Mouse (Mus musculus) kidney, embryonic 16.5 days (tissue): Measurements from ENCODE around the gene Gm48552. TPM values are rescaled to one million over a fixed set of nuclear protein-coding genes. Genes with fewer than 3 reads are reported as not detected.
A peak's percentile ranks its signal among the peaks of the same experiment; 100 is the strongest.

Experiments
- ATAC-seq: fragments of 200-750 bp; cut with Nextera tagmentation; 2 replicates; pipeline ENCODE4 v1.8.0; 2017; ENCODE audit warnings: moderate TSS enrichment; ENCODE audit not compliant: low FRiP score, low TSS enrichment
- H3K27ac ChIP-seq: fragments of 300-500 bp; sonication (generic); 2 replicates; pipeline ENCODE4 v1.5.1; 2014; ENCODE audit warnings: low read length
- H3K27me3 ChIP-seq: fragments of 300-500 bp; sonication (generic); 2 replicates; pipeline ENCODE4 v1.6.1; 2014; ENCODE audit warnings: low read length, control low read depth, mixed read lengths; ENCODE audit not compliant: insufficient read depth
- H3K36me3 ChIP-seq: fragments of 300-500 bp; sonication (generic); 2 replicates; pipeline ENCODE4 v1.6.1; 2014; ENCODE audit warnings: low read length, control low read depth, mixed read lengths; ENCODE audit not compliant: insufficient read depth
- H3K4me1 ChIP-seq: fragments of 300-500 bp; sonication (generic); 2 replicates; pipeline ENCODE4 v1.6.1; 2014; ENCODE audit warnings: low read length, control low read depth, mixed read lengths; ENCODE audit not compliant: insufficient read depth
- H3K4me2 ChIP-seq: fragments of 300-500 bp; sonication (generic); replicated peaks from 2 replicates; pipeline ENCODE4 v1.6.1; 2014; ENCODE audit warnings: low read depth, low read length
- H3K4me3 ChIP-seq: fragments of 300-500 bp; sonication (generic); 2 replicates; pipeline ENCODE4 v1.5.1; 2014; ENCODE audit warnings: mild to moderate bottlenecking, low read length
- H3K9ac ChIP-seq: fragments of 300-500 bp; sonication (generic); replicated peaks from 2 replicates; pipeline ENCODE4 v1.6.1; 2014; ENCODE audit warnings: low read length
- H3K9me3 ChIP-seq: fragments of 300-500 bp; sonication (generic); 2 replicates; pipeline ENCODE4 v1.6.1; 2016; ENCODE audit warnings: low read length, control low read depth
- WGBS: fragments of 180-500 bp; shearing (Covaris S2); extraction: QIAGEN DNeasy Blood & Tissue Kit; methylation state at CpG from one replicate; pipeline ENCODE4 v1.1.7; 2014; 5-methylcytosine and 5-hydroxymethylcytosine counted together
- polyA plus RNA-seq: library from polyadenylated mRNA; unstranded; fragments of >200 nt; fragmentation: Nextera tagmentation; extraction: Ambion mirVana; gene quantifications from 2 replicates; pipeline ENCODE4 v1.2.1, GENCODE M21; 2015

Gm48552 gene
- polyA plus RNA-seq, 1 experiment from 2014 or later = 1.4 TPM

GRCm38 (mm10) chr10:81403511-81403910, 14.7 kb downstream of the Gm48552 start:
- Histone ChIP-seq H3K4me1 (peaks cover 60% of the 10 kb centered on the region), H3K4me3 (no peak overlapping the region), H3K27me3 (no peaks in the 10 kb centered on the region), H3K36me3 (peaks cover 51% of the 10 kb centered on the region; the same call in 1 of the 2 replicates), H3K9me3 (no peaks in the 10 kb centered on the region), H3K27ac (peak overlapping the region; percentile 95), H3K4me2 (no peak overlapping the region), H3K9ac (no peak overlapping the region)
- ATAC-seq = no peak
- WGBS = 68% methylated on average over 10 of the region's 10 CpGs

GRCm38 (mm10) chr10:81404082-81404481, 15.3 kb downstream of the Gm48552 start:
- Histone ChIP-seq H3K4me2 (no peak overlapping the region), H3K4me3 (no peak overlapping the region), H3K36me3 (peaks cover 48% of the 10 kb centered on the region; the same call in 1 of the 2 replicates), H3K27me3 (no peaks in the 10 kb centered on the region), H3K27ac (no peak overlapping the region; the same call in 1 of the 2 replicates), H3K9ac (no peak overlapping the region), H3K9me3 (no peaks in the 10 kb centered on the region), H3K4me1 (peaks cover 66% of the 10 kb centered on the region)
- ATAC-seq = no peak
- 30% methylated on average over 9 of the region's 9 CpGs for WGBS

- 0 out of 2 replicates have a peak overlapping the region, but pooled peaks have one; percentile 39 for H3K9ac ChIP-seq
- H3K27me3 ChIP-seq = no peaks in the 10 kb centered on the region
- H3K4me2 ChIP-seq = no peak overlapping the region
- WGBS = 44% methylated on average over 18 of the region's 18 CpGs
- ATAC-seq = no peak
- H3K9me3 ChIP-seq = no peaks in the 10 kb centered on the region
- peaks cover 73% of the 10 kb centered on the region for H3K4me1 ChIP-seq
- H3K27ac ChIP-seq = peak overlapping the region; percentile 28; the same call in 1 of the 2 replicates
- H3K36me3 ChIP-seq = peaks cover 42% of the 10 kb centered on the region; the same call in 1 of the 2 replicates
- no peak overlapping the region for H3K4me3 ChIP-seq
These were observed 15.9 kb downstream of the Gm48552 start for GRCm38 (mm10) chr10:81404720-81405119.

- H3K4me2 ChIP-seq = no peak overlapping the region
- H3K27ac ChIP-seq = peak overlapping the region; percentile 4; the same call in 1 of the 2 replicates
- peaks cover 33% of the 10 kb centered on the region; the same call in 1 of the 2 replicates for H3K36me3 ChIP-seq
These were observed 16.9 kb downstream of the Gm48552 start for GRCm38 (mm10) chr10:81405588-81406201.

GRCm38 (mm10) chr10:81406504-81407440, 18.0 kb downstream of the Gm48552 start:
- WGBS = 46% methylated on average over 24 of the region's 24 CpGs
- peak overlapping the region; percentile 22 for H3K4me3 ChIP-seq
- H3K9me3 ChIP-seq = no peaks in the 10 kb centered on the region
- H3K4me2 ChIP-seq = peak overlapping the region; percentile 37
- H3K27ac ChIP-seq = no peak overlapping the region
- peak overlapping the region; percentile 29; the same call in 1 of the 2 replicates for H3K9ac ChIP-seq
- peaks cover 80% of the 10 kb centered on the region for H3K4me1 ChIP-seq
- ATAC-seq = no peak
- H3K36me3 ChIP-seq = peaks cover 31% of the 10 kb centered on the region; the same call in 1 of the 2 replicates
- no peaks in the 10 kb centered on the region for H3K27me3 ChIP-seq

More at GRCm38 (mm10) chr10:81405588-81406201, 16.9 kb downstream of the Gm48552 start:
- Histone ChIP-seq H3K4me1 (peaks cover 79% of the 10 kb centered on the region), H3K4me3 (no peak overlapping the region), H3K27me3 (no peaks in the 10 kb centered on the region), H3K9me3 (no peaks in the 10 kb centered on the region), H3K9ac (no peak overlapping the region)
- ATAC-seq = no peak
- WGBS = 52% methylated on average over 13 of the region's 13 CpGs

- Histone ChIP-seq H3K9ac (peak overlapping the region; percentile 29; the same call in 1 of the 2 replicates), H3K27me3 (no peaks in the 10 kb centered on the region), H3K36me3 (peaks cover 35% of the 10 kb centered on the region; the same call in 1 of the 2 replicates), H3K4me2 (peak overlapping the region; percentile 37), H3K27ac (peak overlapping the region; percentile 61), H3K4me3 (peak overlapping the region; percentile 22), H3K4me1 (peaks cover 80% of the 10 kb centered on the region), H3K9me3 (no peaks in the 10 kb centered on the region)
- whole genome bisulfite sequencing = 27% methylated on average over 31 of the region's 31 CpGs
- no peak for ATAC-seq
These were observed 19.0 kb downstream of the Gm48552 start for GRCm38 (mm10) chr10:81407539-81408423.

- Histone ChIP-seq H3K4me1 (peaks cover 80% of the 10 kb centered on the region), H3K27ac (peak overlapping the region; percentile 85; the same call in 1 of the 2 replicates), H3K27me3 (no peaks in the 10 kb centered on the region), H3K9ac (peak overlapping the region; percentile 23; the same call in 1 of the 2 replicates), H3K9me3 (no peaks in the 10 kb centered on the region), H3K4me2 (no peak overlapping the region), H3K4me3 (no peak overlapping the region), H3K36me3 (peaks cover 37% of the 10 kb centered on the region; the same call in 1 of the 2 replicates)
- WGBS = 56% methylated on average over 13 of the region's 13 CpGs
- no peak for ATAC-seq
These were observed 19.6 kb downstream of the Gm48552 start for GRCm38 (mm10) chr10:81408424-81408729.

- H3K4me2 ChIP-seq = peak overlapping the region; percentile 31
- H3K27me3 ChIP-seq = no peaks in the 10 kb centered on the region
- no peaks in the 10 kb centered on the region for H3K9me3 ChIP-seq
- H3K4me3 ChIP-seq = no peak overlapping the region
- H3K9ac ChIP-seq = peak overlapping the region; percentile 6; the same call in 1 of the 2 replicates
- peaks cover 82% of the 10 kb centered on the region for H3K4me1 ChIP-seq
- H3K27ac ChIP-seq = peak overlapping the region; percentile 85
- peak; percentile 56 for ATAC-seq
- 21% methylated on average over 9 of the region's 9 CpGs for WGBS
- peaks cover 37% of the 10 kb centered on the region; the same call in 1 of the 2 replicates for H3K36me3 ChIP-seq
These were observed 20.1 kb downstream of the Gm48552 start for GRCm38 (mm10) chr10:81408871-81409291.

GRCm38 (mm10) chr10:81409330-81409729, 20.5 kb downstream of the Gm48552 start:
- Histone ChIP-seq H3K9me3 (no peaks in the 10 kb centered on the region), H3K4me1 (peaks cover 82% of the 10 kb centered on the region), H3K4me3 (peak overlapping the region; percentile 15; the same call in 1 of the 2 replicates), H3K4me2 (peak overlapping the region; percentile 31), H3K27ac (peak overlapping the region; percentile 85), H3K27me3 (no peaks in the 10 kb centered on the region), H3K36me3 (peaks cover 36% of the 10 kb centered on the region; the same call in 1 of the 2 replicates), H3K9ac (peak overlapping the region; percentile 6)
- 23% methylated on average over 8 of the region's 8 CpGs for WGBS
- ATAC-seq = no peak; the same call in 1 of the 2 replicates
